Mouse (Mus musculus) neural tube, embryonic 15.5 days (tissue): Measurements from ENCODE around the gene Ttbk1. TPM values are rescaled to one million over a fixed set of nuclear protein-coding genes. Genes with fewer than 3 reads are reported as not detected.

ENCODE experiments used
- ATAC-seq: fragments of 200-750 bp; cut with Nextera tagmentation; 2 replicates; pipeline ENCODE4 v1.8.0; 2017; ENCODE audit warnings: mild to moderate bottlenecking, moderate TSS enrichment, moderate library complexity; ENCODE audit not compliant: low FRiP score
- H3K27ac ChIP-seq: fragments of 300-500 bp; sonication (generic); replicated peaks from 2 replicates; pipeline ENCODE4 v1.5.1; 2015; ENCODE audit warnings: mild to moderate bottlenecking, inconsistent platforms
- H3K27me3 ChIP-seq: fragments of 300-500 bp; sonication (generic); replicated peaks from 2 replicates; pipeline ENCODE4 v1.6.1; 2015; ENCODE audit warnings: inconsistent platforms
- H3K36me3 ChIP-seq: fragments of 300-500 bp; sonication (generic); 2 replicates; pipeline ENCODE4 v1.6.1; 2015; ENCODE audit warnings: inconsistent platforms
- H3K4me1 ChIP-seq: fragments of 300-500 bp; sonication (generic); 2 replicates; pipeline ENCODE4 v1.6.1; 2015; ENCODE audit warnings: inconsistent platforms
- H3K4me2 ChIP-seq: fragments of 300-500 bp; sonication (generic); 2 replicates; pipeline ENCODE4 v1.6.1; 2015; ENCODE audit warnings: inconsistent platforms, mild to moderate bottlenecking, moderate library complexity
- H3K4me3 ChIP-seq: fragments of 300-500 bp; sonication (generic); replicated peaks from 2 replicates; pipeline ENCODE4 v1.5.1; 2015; ENCODE audit warnings: mild to moderate bottlenecking, inconsistent platforms
- H3K9ac ChIP-seq: fragments of 300-500 bp; sonication (generic); replicated peaks from 2 replicates; pipeline ENCODE4 v1.6.1; 2015; ENCODE audit warnings: mild to moderate bottlenecking, inconsistent platforms
- H3K9me3 ChIP-seq: fragments of 300-500 bp; sonication (generic); replicated peaks from 2 replicates; pipeline ENCODE4 v1.6.1; 2016; ENCODE audit warnings: inconsistent platforms
- WGBS: fragments of 180-500 bp; shearing (Covaris S2); methylation state at CpG from one replicate; pipeline ENCODE4 v1.1.7; 2015; ENCODE audit warnings: mixed read lengths; 5-methylcytosine and 5-hydroxymethylcytosine counted together
- polyA plus RNA-seq: library from polyadenylated mRNA; unstranded; fragments of >200 nt; fragmentation: Nextera tagmentation; extraction: Ambion mirVana; gene quantifications from 2 replicates; pipeline ENCODE4 v1.2.1, GENCODE M21; 2015

Ttbk1 gene
- polyA plus RNA-seq, 1 experiment from 2014 or later = 7.8 TPM

DNA sequence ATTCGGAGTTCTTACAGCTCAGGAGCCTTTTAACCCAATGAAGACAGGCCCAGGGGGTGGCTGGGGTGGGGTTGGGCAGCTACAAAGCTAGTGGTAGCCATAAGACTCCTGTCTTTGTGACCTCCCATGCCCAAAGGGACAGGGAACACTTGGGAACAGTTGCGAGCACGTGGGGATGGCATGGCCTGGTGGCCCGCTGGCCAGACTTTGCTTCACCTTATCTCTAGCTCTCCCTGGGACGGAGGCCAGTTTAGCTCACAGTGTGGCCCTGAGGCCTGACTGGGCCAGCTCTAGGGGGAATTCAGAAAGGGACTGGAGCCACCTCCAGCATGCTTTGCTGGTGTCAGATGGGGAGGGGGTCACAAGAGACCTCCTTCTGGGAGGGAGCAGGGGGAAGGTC is 25.2 kb downstream of the Ttbk1 start:
- WGBS = 90% methylated on average over 5 of the region's 5 CpGs
- Histone ChIP-seq H3K4me2 (no peak overlapping the region), H3K36me3 (peaks cover 39% of the 10 kb centered on the region)

DNA sequence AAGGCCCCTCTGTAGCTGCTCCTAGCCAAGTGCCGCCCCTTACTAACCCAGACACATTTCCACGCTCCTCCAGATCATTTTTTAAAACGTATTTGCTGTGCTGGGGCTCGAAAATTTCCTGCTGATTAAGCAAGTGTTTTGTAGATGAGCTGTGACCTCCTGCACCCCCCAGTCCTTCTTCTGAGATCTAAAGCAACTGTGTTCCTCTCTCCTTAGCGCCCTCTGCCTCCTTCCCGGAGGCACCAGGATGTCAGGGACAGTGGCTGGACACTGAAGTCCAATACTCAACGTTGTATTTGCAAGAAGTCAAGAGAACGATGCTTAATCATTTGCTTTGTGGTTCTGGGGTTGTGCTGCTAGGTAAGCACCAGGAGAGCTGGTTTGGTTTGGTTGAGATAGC is 26.1 kb downstream of the Ttbk1 start:
- 18% methylated on average over 8 of the region's 8 CpGs for WGBS
- Histone ChIP-seq H3K9me3 (no peaks in the 10 kb centered on the region), H3K9ac (no peak overlapping the region), H3K4me2 (peak overlapping the region; percentile 42), H3K4me1 (peaks cover 12% of the 10 kb centered on the region), H3K27ac (no peak overlapping the region), H3K36me3 (peaks cover 30% of the 10 kb centered on the region), H3K4me3 (peak overlapping the region; percentile 11; the same call in 1 of the 2 replicates), H3K27me3 (peaks cover 26% of the 10 kb centered on the region; the same call in 1 of the 2 replicates)
- no peak for ATAC-seq

More for the DNA sequence above, 25.2 kb downstream of the Ttbk1 start:
- no peak overlapping the region for H3K27ac ChIP-seq
- ATAC-seq = no peak
- peaks cover 11% of the 10 kb centered on the region for H3K4me1 ChIP-seq
- H3K27me3 ChIP-seq = peaks cover 20% of the 10 kb centered on the region; the same call in 1 of the 2 replicates
- H3K9ac ChIP-seq = no peak overlapping the region
- H3K9me3 ChIP-seq = no peaks in the 10 kb centered on the region
- no peak overlapping the region for H3K4me3 ChIP-seq

DNA sequence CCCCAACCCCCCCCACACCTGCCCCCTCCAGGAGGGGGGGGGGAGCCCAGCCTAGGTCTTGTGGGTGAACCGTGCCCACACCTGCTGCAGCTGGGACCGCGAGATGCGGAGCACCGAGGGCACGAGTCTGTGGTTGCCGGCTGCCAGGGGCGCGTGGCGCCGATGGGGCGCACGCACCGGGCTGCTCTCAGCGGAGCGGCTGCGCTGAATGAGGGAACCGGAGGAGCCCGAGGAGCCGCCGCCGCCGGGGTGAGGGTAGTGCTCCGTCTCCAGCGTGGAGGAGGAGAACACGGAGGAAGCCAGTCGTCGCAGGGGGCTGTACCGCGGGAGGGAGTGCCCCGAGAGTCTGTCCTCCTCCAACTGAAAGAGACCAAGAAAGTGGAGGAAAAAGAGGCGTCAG is 26.8 kb downstream of the Ttbk1 start:
- H3K36me3 ChIP-seq = peaks cover 25% of the 10 kb centered on the region; the same call in 1 of the 2 replicates
- H3K9ac ChIP-seq = 0 out of 2 replicates have a peak overlapping the region, but pooled peaks have one; percentile 32
- H3K9me3 ChIP-seq = no peaks in the 10 kb centered on the region
- peak overlapping the region; percentile 42 for H3K4me2 ChIP-seq
- H3K27me3 ChIP-seq = peaks cover 28% of the 10 kb centered on the region; the same call in 1 of the 2 replicates
- H3K27ac ChIP-seq = no peak overlapping the region
- WGBS = 7% methylated on average over 32 of the region's 32 CpGs
- peak overlapping the region; percentile 11; the same call in 1 of the 2 replicates for H3K4me3 ChIP-seq
- no peak for ATAC-seq
- H3K4me1 ChIP-seq = peaks cover 19% of the 10 kb centered on the region

DNA sequence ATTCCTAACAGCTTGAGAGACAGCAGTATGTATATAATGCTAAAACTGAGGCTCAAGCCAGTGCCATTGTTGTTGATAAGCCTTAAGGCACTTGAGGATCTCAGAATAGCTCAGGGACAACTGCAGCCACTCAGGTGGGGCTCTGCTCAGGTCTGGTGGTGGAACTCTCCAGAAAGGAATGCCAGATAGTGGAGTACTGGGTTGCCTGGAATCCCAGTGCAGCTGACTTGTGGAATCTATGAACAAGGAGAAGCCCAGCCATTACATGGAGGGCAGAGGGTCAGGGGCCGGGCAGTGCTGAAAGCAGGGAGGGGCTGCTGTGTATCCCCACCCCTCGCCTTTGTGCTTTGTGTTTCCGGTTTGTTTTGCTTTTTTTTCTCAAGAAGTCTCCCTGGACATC is 29.0 kb downstream of the Ttbk1 start:
- peaks cover 41% of the 10 kb centered on the region for H3K4me1 ChIP-seq
- H3K4me3 ChIP-seq = no peak overlapping the region
- ATAC-seq = no peak
- 39% methylated on average over 3 of the region's 3 CpGs for WGBS
- H3K4me2 ChIP-seq = no peak overlapping the region
- H3K27me3 ChIP-seq = peaks cover 28% of the 10 kb centered on the region; the same call in 1 of the 2 replicates
- H3K9ac ChIP-seq = no peak overlapping the region
- no peaks in the 10 kb centered on the region for H3K9me3 ChIP-seq
- no peak overlapping the region for H3K27ac ChIP-seq
- H3K36me3 ChIP-seq = peaks cover 23% of the 10 kb centered on the region; the same call in 1 of the 2 replicates

DNA sequence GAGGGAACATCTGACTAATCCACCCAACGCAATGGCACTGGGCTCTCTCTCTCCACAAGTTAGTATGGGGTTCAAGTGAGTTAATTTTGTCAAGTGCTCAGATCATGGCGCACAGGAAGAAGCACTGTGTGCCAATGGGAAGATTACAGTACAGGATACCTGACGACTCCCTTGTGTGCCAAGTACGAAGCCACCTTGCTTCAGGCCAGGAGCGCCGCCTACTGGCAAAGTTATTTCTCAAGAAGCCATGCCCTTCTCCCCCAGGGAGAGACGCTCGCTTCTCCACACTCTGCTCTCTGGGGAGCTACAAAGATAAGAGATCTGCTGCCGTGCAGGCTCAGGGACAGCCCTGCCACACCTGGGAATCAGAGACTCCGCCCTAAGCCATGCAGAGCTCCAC is 29.7 kb downstream of the Ttbk1 start:
- H3K4me1 ChIP-seq = peaks cover 47% of the 10 kb centered on the region
- peaks cover 28% of the 10 kb centered on the region; the same call in 1 of the 2 replicates for H3K27me3 ChIP-seq
- peaks cover 19% of the 10 kb centered on the region; the same call in 1 of the 2 replicates for H3K36me3 ChIP-seq
- no peak for ATAC-seq
- H3K4me3 ChIP-seq = no peak overlapping the region
- no peak overlapping the region for H3K4me2 ChIP-seq
- no peaks in the 10 kb centered on the region for H3K9me3 ChIP-seq
- no peak overlapping the region for H3K27ac ChIP-seq
- WGBS = 12% methylated on average over 10 of the region's 10 CpGs
- no peak overlapping the region for H3K9ac ChIP-seq

DNA sequence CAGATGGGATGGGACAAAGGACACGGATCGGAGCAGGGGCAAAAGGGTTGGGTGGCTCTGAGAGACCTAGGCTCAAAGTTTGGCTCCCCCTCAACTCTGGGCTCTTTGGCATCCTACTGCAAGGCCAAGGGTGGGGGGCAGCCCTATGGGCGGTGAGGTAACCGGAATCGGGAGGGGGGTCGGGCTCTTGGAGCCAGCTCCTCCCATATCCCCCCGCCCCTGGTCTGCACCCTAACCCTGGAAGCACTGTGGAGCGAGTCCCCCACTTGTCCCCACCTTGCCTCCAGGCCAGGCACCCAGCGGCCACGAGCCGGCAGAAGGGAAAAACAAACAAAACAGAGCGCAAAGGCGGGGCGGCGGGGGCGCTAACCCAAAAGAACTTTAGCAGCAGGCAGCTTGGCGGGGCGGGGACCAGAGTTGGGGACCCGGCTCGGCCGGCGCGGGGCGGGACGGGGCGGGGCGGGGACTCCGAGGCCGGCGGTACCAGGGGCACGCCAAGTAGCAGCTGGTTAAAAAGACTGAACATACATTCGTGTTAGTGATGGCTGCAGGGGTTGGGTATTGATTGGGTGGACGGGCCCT is 32.3 kb downstream of the Ttbk1 start:
- no peak; the same call in none of the 2 replicates for ATAC-seq
- H3K9me3 ChIP-seq = no peaks in the 10 kb centered on the region
- 0 out of 2 replicates have a peak overlapping the region, but pooled peaks have one; percentile 11 for H3K9ac ChIP-seq
- H3K27ac ChIP-seq = no peak overlapping the region
- H3K36me3 ChIP-seq = peaks cover 13% of the 10 kb centered on the region; the same call in 1 of the 2 replicates
- H3K4me1 ChIP-seq = peaks cover 39% of the 10 kb centered on the region
- 3% methylated on average over 33 of the region's 33 CpGs for WGBS
- H3K4me2 ChIP-seq = peak overlapping the region; percentile 66
- H3K4me3 ChIP-seq = peak overlapping the region; percentile 29
- peaks cover 21% of the 10 kb centered on the region; the same call in 1 of the 2 replicates for H3K27me3 ChIP-seq

DNA sequence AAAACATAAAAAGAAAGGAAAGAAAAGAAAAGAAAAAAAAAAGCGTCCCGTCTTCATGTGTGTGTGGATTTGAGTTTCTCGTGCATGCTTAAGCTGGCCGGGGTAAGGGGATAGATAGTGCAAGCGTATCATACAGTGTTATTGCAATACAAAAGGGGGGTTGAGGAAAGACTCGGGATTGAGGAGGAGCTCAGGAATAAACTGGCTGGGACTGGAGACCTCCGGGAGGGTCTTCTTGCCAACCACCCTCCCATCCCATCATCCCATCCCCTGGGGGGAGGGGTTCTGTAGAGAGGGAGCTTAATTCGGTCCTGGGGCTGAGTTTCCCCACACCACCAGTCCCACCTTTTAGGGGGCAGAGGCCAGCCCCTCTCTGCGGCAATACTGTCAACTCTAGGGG is 32.9 kb downstream of the Ttbk1 start:
- 1% methylated on average over 9 of the region's 9 CpGs for WGBS
- H3K36me3 ChIP-seq = peaks cover 9% of the 10 kb centered on the region; the same call in 1 of the 2 replicates
- H3K9ac ChIP-seq = 0 out of 2 replicates have a peak overlapping the region, but pooled peaks have one; percentile 11
- no peaks in the 10 kb centered on the region for H3K9me3 ChIP-seq
- no peak overlapping the region for H3K27ac ChIP-seq
- ATAC-seq = peak; percentile 33
- H3K27me3 ChIP-seq = peaks cover 17% of the 10 kb centered on the region; the same call in 1 of the 2 replicates
- H3K4me1 ChIP-seq = peaks cover 39% of the 10 kb centered on the region
- H3K4me3 ChIP-seq = peak overlapping the region; percentile 29
- peak overlapping the region; percentile 66 for H3K4me2 ChIP-seq

DNA sequence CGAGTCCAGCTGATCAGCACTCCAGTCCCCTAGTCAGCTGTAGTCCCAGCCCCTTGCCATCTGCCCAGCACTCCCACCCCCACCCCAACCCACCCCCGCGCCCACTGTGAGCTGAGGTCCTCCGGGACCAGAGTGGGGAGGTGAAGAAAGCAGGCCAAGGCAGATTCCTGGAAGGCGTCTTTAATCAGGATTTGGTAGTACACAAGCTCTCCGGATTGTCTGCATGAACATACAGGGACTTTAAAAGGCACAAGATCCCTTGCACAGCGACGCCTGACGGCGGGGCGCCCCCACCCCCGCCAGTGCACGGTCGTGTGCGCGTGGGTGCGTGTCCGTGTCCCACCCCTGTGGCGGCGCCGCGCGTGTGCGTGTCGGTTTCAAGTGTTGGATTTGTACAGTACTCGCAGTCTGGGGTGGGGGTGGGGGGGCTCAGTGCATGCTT is 33.5 kb downstream of the Ttbk1 start:
- Histone ChIP-seq H3K9me3 (no peaks in the 10 kb centered on the region), H3K27ac (peak overlapping the region; percentile 45; the same call in 1 of the 2 replicates), H3K4me1 (peaks cover 39% of the 10 kb centered on the region), H3K27me3 (peaks cover 15% of the 10 kb centered on the region; the same call in 1 of the 2 replicates), H3K9ac (peak overlapping the region; percentile 32; the same call in 1 of the 2 replicates), H3K4me3 (peak overlapping the region; percentile 29), H3K36me3 (peaks cover 5% of the 10 kb centered on the region; the same call in 1 of the 2 replicates), H3K4me2 (peak overlapping the region; percentile 66)
- WGBS = 1% methylated on average over 25 of the region's 26 CpGs
- ATAC-seq = peak; percentile 37; the same call in 1 of the 2 replicates

DNA sequence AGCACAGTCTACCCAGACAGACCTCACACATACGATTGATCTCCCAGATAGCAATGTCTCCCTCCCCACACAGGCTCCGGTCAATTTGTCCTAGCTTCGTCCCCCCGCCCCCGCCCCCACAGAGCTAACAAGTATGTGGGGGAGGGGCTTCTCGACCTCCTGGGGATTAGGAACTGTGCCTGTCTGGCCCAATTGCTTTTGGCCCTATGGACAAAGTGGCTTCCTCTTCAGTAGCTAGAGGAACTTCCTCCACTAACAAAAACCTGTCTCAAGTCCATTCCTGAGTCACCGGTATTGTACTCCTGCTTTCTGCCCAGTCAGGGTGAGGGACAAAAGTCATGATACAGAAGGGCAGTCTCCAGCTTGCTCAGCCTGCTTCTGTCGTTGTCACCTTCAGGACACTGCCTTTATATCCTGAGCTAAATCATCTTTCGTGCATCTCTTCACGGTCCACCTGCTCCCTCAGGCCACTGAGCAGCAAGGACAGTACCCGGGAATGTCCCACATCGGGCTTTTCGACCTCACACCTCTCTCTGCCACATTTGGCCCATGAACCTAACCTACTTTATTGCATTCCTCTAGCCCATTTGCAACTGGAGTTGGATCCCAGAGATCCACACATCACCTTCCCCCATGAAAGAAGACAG is 34.0 kb downstream of the Ttbk1 start:
- H3K36me3 ChIP-seq = 0 out of 2 replicates have a peak, but pooled peaks cover under 1% of the 10 kb centered on the region
- no peak overlapping the region for H3K9ac ChIP-seq
- WGBS = 4% methylated on average over 13 of the region's 13 CpGs
- no peak overlapping the region for H3K4me3 ChIP-seq
- no peak for ATAC-seq
- H3K9me3 ChIP-seq = no peaks in the 10 kb centered on the region
- peak overlapping the region; percentile 66 for H3K4me2 ChIP-seq
- H3K27ac ChIP-seq = peak overlapping the region; percentile 45; the same call in 1 of the 2 replicates
- peaks cover 39% of the 10 kb centered on the region for H3K4me1 ChIP-seq
- peaks cover 15% of the 10 kb centered on the region; the same call in 1 of the 2 replicates for H3K27me3 ChIP-seq

DNA sequence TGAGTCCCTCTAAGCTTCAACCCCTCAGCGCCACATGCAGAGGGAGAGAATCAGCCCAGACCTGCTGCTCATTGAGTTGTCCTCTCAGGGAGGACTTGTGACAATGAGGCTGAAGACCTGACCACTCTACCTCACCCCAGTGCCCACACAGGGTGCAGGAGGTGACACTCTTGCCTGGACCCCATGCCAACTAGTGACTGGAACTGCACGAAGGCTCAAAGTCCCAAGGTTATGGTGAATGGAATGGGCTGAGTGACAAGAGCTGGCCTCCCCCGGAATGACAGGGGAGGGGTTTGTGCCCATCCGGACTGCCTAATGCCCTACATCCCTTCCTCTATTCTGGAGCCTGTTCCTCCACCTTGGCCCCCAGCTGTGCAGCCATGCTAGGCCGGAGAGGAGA is 34.8 kb downstream of the Ttbk1 start:
- Histone ChIP-seq H3K36me3 (no peaks in the 10 kb centered on the region), H3K27me3 (peaks cover 13% of the 10 kb centered on the region; the same call in 1 of the 2 replicates), H3K4me3 (no peak overlapping the region), H3K9me3 (no peaks in the 10 kb centered on the region), H3K4me2 (no peak overlapping the region), H3K4me1 (peaks cover 39% of the 10 kb centered on the region), H3K27ac (no peak overlapping the region), H3K9ac (no peak overlapping the region)
- 37% methylated on average over 5 of the region's 5 CpGs for WGBS
- no peak for ATAC-seq

DNA sequence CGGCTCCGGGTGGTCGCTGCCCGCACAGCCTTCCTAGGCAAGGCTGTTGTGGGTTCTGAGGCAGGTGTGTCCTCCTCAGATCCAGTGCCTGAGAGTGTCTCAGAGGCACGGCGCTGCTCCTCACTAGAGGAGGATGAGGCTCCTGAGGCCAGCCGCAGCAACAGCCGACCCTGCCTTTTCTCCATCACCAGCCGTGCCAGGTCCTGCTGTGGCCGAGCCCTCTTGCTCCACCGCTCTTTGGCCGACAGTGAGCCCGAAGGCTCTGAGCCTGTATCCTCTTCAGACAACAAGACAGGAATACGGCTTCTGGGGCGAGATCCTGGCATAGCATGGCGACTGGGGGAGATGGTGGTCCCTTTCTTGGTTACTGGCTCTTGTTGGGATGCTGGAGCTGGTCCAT is 41.2 kb downstream of the Ttbk1 start:
- no peak overlapping the region for H3K9ac ChIP-seq
- no peak overlapping the region for H3K4me2 ChIP-seq
- peaks cover 13% of the 10 kb centered on the region for H3K36me3 ChIP-seq
- no peak for ATAC-seq
- WGBS = 91% methylated on average over 16 of the region's 16 CpGs
- H3K27me3 ChIP-seq = peaks cover 49% of the 10 kb centered on the region
- H3K27ac ChIP-seq = no peak overlapping the region
- H3K4me3 ChIP-seq = no peak overlapping the region
- peaks cover 5% of the 10 kb centered on the region; the same call in 1 of the 2 replicates for H3K4me1 ChIP-seq
- no peaks in the 10 kb centered on the region for H3K9me3 ChIP-seq
